Mouse (Mus musculus) E14TG2a.4 (cell line): Measurements from ENCODE around the gene Slc22a14.

Experiments used
- CTCF ChIP-seq: conservative IDR thresholded peaks from 2 replicates; pipeline ENCODE4 v1.5.1; 2014; ENCODE audit warnings: low read length
- NANOG ChIP-seq: IDR thresholded peaks from 2 replicates; pipeline ENCODE4 v1.6.1; 2014; ENCODE audit warnings: borderline replicate concordance, low read length, mixed read lengths

GRCm38 (mm10) chr9:119258785-119259184 is 106.6 kb downstream of the Slc22a14 start:
- no peak for TF ChIP-seq CTCF
- no peak for TF ChIP-seq NANOG
